Mouse (Mus musculus): Measurements from ENCODE around the gene Mtss1l.

Gene Mtss1l

DNA sequence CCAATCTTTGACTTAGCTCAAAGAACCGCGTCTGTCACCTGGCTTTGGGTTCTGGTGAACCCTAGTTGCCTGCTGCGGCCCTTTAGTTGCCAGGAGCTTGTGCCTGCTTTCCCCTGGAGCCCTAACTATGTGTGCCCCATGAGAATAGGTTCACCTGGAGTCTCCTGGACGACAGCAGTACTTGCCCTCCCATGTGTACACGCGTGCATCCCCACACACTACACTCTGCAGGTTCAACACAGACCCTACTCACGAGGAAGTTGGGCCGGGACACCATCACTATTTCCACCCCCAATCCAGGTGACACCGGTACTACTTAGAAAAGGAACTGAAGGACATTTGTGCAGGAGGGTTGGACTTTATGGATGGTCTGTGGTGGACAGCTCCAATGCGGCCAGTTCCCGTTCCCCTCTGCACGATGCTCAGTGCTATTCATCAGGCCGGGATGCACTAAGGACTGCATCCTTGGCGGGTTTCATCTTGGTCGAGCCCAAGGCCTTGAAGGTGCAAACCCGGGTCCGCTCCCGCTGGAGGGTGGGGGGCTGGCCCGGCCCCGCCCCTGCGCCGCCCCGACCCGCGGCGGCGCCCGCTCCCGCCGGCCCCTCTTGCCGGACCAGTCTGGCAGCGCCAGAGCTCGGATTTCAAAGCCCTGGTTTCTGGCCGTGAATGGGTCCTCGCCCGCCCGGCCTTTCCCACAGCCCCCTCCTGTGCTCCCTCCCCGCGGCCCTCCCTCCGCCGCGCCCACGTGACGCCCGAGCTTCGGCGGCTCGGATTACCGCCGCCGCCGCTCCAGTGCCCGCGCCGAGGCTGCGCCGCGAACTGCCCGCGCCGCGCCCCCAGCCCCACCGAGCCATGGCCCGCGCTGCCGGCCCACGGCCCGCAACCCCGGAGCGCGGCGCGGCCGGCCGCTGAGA is at the start of gene Mtss1l:
TSS of gene Mtss1l (plus strand) at position 792 of the 914 bp plus-strand sequence.
- in situ Hi-C loops (cut with MboI) = no loop called here

DNA sequence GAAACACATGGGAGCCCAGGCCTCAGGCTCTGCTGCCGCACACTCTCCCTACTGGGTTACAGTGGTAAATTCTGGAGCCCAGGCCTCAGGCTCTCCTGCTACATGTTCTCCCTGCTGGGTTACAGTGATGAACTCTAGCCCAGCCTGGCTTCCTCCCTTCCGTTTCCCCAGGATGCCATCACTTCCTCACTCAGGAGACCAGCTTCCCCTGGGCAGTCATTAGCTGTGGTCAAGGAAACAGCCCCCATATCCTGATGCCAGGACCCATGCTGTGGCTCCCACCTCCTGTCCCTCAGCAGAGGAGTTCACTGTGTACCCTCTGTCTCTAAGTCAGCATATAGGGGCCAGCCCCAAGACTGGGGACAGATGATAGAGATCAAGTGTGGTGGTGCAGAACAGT is 49.1 kb upstream of the Mtss1l start:
- in situ Hi-C loops (cut with MboI) = no loop called here

DNA sequence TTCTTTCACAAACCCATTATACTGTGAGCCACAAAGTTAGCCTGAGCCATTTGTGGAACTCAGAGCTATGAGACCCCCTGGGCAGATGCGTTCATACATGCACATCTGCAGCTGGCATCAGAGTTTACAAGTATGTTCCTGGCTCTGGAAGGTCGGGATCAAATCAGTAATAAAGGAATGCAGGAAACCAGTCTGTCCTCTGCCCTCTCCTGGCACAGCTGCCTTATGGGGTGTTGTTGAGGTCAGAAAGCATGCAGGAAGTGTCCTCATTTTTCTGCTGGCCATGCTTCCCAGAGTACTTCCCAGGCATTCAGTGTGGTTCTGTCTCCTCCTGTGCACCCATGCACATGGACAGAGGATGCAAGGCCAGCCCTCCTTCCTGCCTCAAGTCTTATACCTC is 48.1 kb upstream of the Mtss1l start:
- in situ Hi-C loops (cut with MboI) = no loop called here

DNA sequence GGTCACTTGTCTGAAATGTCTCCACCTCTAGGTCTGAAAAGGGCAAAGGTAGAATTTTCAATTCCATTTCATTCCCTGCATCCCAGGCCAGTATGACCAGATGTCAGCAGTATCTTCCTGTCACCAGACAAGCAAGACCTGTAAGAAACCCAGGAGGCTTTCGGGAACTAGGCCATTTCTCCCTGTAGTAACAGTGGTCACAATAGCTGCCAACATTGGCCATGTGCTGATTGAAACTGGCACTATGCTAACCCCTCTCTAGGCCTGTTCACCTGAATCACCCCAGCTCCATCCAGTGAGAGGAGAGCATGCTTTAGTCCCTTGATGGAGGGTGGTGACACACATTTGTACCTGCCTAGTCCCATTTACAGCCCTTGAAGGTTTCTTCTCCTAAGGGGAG is 46.7 kb upstream of the Mtss1l start:
- in situ Hi-C loops (cut with MboI) = no loop called here

DNA sequence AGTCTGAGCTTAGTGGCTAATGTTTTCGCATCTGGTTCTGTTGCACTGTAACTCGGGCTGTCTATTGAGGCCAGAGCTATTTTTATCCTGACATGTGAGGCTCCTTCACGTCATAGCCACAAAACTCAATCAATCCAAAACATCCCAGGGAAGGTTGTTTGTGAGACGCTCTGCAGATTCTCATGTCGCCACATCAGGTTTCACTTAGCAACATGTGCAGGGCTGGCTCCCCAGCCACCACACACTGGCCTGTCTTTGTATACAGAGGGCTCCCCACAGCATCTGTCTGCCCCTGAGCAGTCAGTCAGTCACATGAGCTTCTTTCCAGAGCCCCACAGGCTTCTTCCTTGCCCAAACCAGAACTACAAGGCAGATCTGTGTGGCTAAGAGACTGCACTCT is 44.6 kb upstream of the Mtss1l start:
- in situ Hi-C loops (cut with MboI) = no loop called here

DNA sequence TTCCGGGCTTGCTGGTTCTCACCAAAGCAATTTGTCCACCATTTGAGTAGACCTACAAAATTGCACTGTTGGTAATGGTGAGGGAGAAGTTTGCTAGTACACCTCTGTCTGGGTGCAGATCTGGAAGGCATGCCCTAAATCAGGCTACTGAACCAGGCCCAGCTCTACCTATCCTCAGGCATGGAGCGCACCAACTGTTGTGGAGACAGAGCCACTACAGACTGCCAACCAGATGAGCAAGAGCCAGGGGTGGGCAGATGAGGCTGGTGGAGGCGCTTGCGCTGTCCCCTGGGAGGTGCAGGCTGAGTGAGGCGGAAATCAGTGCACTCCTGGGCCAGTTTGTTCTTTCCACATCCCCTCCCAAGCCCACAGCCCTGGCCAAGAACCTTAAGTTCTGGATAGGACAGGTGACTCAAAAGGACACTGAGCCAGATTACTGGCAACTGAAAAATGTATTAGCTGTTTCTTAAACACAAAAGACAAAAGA is 44.1 kb upstream of the Mtss1l start:
- in situ Hi-C loops (cut with MboI) = no loop called here

DNA sequence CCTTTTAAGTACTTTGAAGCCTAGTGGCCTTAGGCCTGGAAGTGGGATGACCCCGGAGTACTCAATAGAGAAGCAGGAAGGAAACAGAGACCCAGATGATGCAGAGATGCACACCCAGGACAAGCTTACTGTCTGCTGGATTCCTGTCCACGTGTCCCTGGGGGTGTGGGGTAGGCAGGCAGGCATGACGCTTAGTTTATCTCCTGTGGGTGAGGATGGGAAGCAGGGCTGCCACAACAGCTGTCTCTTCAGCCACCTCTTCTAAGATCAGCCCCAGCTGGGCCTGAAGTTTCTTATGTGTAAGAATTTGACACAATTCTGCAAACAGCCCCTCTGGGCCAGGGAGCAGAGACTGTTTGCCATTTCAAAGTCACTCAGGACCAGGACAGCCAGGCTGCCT is 42.3 kb upstream of the Mtss1l start:
- in situ Hi-C loops (cut with MboI) = no loop called here

DNA sequence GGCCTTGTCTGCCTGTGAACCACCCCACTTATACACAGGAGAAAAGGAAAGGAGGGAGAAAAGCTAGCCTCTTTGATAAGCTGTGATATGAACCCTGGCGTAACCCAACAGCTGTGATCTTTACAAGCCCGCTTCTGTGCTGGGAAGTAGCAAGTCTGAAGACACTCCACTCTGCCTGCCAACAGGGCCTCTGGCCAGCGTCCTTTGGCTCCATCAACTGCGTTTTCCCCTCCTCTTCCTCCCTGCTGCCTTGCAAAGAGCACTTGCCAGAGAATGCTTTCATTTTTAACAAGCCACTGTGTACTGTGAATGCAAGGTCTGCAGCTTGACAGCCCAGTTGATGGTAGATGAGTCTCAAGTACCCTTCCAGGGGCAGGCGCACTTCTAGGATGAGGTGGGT is 33.5 kb upstream of the Mtss1l start:
- in situ Hi-C loops (cut with MboI) = no loop called here

DNA sequence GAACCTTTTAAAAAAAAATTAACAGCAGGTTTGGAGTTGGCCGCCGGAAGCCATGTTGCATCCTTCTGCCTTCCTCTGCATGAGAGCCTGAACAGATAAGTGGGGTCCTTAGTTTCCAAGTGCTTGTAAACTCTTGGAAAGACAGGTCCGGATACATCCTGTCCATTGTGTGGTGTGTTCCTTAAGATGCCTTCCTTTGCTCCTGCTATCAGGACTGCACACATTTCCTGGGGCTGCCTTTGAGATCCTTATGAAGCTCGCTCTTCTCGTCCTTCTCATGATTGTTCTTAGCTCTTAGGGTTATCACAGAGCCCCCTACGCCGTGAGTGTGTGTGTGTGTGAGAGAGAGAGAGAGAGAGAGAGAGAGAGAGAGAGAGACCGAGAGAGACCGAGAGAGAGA is 31.3 kb upstream of the Mtss1l start:
- in situ Hi-C loops (cut with MboI) = no loop called here

DNA sequence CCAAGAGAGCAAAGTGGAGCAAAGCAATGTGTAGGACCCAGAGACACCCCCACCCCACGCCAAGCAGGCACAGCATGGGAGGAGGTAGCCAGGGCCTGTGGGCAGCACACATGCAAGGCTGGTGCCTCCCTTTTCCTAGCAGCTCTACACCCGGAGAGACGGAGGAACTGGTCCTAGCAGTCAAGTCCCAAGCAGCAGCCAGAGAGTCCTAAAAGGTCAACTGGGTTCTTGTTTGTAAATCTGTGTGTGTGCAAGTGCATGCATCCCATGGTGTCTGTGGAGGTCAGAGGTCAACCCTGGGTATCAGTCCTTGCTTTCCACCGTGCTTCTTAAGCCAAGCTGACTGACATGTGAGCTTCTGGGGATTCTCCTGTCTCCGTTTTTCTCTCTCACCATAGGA is 27.1 kb upstream of the Mtss1l start:
- in situ Hi-C loops (cut with MboI) = no loop called here

DNA sequence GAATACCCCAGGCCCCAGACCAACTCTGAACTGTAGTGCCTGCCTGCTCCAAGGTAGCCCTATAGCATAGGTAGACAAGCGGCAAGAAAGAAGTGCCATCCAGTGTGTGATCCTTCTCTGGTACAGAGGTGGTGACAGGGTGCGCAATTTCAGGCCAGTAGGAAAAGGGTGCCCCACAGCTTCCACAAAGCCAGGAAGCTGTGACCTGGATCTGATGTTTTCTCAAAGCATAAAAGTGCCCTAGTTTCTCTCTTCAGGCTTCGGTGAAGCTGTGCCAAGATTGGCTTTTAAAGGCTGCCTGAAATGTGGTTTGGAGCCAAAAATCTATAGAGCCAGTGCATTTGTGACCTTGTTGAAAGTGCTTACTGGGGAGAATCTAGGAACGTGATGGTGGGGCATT is 26.4 kb upstream of the Mtss1l start:
- in situ Hi-C loops (cut with MboI) = no loop called here

DNA sequence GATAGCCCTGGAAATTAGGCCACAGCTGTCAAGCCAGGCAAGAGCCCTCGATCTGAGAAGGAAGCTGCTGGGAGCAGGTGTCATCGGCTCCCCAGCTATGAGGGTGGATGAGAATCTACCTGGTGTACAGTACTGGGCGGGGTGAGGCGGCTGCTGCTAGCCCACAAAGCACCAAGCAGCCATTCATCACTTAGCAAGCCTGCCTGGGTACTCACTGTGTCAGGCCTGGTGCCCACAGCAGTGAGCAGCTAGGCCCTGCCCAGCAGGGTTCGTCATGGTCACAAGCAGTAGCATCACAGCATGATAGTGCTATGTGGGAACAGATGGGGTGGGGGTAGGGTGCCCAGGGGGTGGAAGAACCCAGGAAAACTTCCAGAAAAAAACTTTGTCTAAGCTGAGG is 25.8 kb upstream of the Mtss1l start:
- in situ Hi-C loops (cut with MboI) = no loop called here

DNA sequence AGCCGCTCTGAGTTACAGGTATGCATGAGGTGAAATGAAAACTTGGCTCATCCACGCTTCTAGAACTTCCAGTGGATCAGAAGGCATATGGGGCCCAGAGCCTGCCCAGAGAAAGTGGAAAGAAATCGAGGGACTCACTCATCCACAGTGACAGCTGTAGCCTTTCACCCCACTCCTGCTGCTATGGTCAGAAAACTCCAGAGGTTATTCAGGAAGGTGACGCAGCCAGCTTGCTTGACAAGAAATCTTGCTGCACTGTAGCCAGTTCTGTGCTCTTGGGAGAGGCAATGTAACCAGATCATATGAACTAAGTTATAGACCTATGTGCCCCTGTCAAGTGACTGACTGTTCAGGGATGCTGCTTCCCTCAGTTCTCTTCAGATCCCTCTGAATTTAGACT is 25.2 kb upstream of the Mtss1l start:
- in situ Hi-C loops (cut with MboI) = no loop called here

DNA sequence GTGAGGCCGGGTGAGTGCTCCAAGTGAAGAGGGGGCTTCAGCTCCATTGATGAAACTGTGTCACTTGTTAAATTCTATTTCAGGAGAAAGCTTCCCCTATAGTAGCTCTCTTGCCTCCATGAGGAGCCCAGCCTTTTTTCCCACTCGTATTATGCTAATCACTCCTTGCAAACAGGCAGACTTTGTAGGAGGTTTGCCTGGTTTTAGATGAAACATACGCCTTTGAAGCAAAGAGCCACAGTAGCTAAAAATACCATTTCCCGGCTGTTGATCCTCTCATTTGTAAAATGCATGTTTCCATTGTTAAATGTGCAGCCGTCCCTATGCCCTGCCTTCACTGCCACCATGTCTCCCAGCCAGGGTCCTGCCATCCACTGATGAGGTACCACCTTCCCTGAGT is 23.7 kb upstream of the Mtss1l start:
- in situ Hi-C loops (cut with MboI) = no loop called here

DNA sequence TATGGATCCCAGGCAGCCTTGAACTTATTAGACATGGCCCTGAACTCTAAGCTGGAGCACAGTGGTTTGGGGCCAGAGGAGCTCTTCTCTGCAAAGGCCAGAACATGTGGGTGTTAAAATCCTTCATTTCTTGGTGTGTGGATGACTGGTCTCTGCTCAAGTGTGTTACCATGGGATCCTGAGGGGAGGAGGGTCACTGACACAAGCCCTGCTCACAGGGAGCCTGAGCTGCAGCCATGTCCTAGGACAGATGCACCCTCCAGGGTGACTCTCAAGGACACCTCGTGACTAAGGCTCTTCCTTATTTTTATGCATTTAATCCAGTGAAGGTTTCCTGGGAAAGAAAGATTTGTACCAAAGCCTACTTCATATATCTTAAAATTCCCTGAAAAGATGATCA is 23.2 kb upstream of the Mtss1l start:
- in situ Hi-C loops (cut with MboI) = no loop called here

DNA sequence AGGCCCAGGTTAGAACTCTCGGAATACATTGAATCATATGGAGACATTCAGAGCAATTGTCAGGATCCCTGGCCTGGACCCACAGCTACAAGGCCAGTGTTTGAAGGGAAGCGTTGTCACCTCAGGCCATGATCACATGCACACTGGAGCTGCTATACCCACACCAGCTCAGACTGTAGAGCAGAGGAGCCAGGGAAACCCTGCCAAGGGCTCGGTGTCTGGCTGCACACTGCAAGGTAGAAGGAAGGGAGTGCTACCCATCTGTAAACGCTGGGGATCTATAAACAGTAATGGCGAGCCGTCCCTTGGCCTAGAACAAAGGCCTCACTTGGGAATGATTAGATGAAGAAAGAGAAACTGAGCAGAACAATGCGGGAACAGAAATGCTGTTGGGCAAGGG is 21.8 kb upstream of the Mtss1l start:
- in situ Hi-C loops (cut with MboI) = no loop called here

DNA sequence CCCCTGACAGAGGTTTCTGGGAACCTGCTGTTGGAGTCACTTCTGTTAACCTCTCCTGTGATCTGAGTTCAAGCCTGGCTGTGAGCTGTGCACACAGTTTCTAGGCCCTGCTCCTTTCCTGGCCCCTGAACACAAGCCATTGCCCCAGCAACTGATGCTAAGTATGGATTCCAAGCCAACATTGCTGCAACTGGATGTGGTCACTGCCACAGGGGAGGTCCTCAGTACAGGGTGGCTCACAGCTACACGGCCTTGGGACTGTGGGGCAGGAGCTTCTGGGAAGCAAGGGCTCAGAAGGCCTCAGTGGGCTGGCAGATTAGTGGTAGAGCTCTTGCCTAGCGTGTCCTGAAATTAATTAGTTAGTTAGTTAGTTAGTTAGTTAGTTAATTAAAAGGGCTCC is 20.7 kb upstream of the Mtss1l start:
- in situ Hi-C loops (cut with MboI) = no loop called here

DNA sequence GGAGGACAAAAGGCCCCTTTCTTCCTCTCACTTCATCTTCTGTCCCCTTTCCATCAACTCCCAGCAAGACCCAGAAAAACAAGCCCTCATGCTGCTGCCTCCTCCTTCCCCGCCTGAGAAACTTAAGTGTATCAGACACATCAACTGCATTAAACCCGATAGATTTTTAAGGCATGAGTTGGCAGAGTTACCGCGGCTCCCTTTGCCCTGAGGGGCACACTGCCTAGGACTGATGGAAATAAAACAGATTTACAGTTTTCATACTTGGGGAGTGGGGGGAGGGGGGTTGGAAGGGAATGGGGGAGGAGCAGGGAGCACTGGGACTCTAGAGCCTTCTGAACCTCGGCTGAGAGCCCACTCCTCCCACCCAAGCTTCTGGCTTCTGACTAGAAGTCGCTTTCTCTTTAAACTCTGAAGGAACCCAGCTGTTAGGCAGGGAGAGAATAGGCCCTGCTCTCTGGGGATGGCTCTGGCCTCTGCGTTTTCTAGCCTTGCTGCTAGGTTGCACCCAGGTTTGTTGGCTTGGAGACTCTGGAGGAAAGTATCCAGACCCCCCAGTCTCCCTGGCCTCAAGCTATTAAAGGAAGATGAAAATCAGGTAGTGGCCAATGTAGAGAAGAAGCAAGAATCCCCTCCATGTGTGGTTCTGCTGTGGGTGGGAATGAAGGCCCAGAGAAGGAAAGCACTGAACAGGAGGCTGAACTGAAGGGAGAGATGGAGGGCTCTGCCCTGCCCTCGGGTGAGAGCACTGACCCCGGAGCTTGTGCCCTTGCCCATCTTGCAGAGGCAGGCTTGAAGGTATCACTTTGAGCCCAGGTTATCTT is 18.4 kb upstream of the Mtss1l start:
- in situ Hi-C loops (cut with MboI) = no loop called here

DNA sequence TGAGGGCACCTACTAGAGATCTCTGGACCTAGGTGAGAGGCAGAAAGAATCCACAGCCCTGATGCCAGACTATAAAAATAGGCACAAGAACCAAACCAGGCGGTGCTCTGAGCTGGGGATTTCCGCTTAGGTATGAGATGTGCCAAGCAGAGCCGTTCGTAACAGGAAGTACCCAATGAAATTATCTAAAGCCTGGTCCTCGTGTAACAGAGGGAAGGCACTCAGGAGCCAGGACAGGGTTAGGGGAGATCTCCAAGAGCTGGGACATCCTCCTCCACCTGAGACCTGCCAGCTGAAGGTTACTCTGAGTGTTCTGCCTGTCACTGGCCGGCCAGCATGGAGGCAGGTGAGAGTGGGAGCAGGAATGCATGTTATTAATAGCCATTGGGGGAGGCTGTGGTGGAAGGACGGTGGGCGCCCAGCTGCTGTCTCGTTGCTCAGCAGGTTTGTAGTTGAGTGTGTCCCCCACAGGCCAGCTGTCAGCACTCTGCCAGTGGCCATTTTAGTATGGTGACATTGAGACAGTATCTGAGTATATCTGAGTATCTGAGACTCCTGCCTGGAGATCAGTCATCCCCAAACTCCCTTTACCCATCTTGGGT is 17.7 kb upstream of the Mtss1l start:
- in situ Hi-C loops (cut with MboI) = no loop called here

DNA sequence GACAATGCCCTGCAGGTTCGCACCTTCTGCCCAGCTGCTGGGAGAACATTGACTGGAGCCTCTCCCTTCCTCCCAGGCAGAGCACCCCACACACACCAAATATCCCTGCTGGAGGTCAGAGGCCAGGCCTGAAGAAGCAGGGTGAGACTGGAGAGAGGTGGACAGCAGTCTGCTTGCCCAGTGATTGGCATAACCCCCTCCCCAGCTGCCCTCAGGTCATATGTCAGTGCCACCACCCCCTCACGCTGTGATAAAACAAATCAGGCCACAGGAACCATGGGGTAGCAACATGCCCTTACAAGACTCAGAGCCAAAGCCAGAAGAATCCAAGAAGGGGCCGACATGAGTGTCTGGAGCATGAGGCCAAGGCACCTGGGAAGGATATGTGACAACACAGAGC is 17.2 kb upstream of the Mtss1l start:
- in situ Hi-C loops (cut with MboI) = no loop called here

DNA sequence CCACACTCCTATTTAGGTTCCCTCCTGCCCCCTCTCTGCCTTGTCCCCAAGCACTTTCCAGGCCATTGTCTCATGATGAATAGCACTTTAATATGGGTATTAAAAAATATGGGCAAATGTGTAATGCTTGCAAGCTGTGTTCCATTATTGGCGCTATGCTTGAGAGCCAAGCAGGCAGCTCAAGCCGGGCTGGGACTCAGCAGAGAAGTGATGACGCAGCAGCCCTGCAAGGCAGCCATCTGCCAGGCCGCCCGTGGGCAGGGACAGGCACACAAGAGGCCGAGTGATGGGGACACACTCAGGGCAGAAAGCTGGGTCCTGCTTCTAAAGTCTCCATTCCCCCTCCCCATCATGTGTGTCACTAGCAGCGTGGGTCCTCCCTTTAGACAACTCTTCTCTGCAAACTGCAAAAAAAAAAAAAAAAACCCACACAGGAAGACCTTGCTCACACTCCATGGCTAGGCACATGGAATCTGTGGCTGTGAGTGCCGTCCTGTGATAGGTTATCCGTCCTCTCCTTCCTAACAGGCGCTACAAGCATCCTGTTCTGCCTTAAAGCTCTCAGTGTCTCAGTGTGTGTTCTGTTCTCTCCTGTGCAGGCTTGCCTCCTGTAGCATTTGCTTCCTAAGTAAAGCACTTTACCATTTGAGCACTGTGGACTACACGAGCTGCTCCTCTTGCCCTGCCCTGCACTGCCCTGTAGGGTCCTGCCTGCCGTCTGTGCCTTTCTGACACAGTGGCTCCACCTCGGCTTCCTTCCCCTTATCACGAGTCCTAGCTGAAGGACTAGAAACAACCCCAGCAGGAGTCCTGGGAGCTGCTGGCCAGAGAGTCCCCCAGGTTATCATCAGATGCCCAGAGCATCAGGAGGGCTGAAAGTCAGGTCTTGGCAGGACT is 15.6 kb upstream of the Mtss1l start:
- in situ Hi-C loops (cut with MboI) = no loop called here

Data from mature B cell (primary cell).